Mouse (Mus musculus) midbrain, embryonic 14.5 days (tissue): ENCODE measurements at regions not wholly inside any gene's neighbourhood (a gene's known extent, or its start where the extent isn't known, plus 50 kb on each side); places are given as distances from the start of the nearest gene placed in this dataset.
"Not testable (repeated sequence)": the region's sequence is repeated elsewhere in the genome, so short reads cannot be mapped to it uniquely, and the experiment has no call there.

Source experiments
- ATAC-seq: fragments of 200-750 bp; cut with Nextera tagmentation; 2 replicates; pipeline ENCODE4 v1.8.0; 2017; ENCODE audit warnings: moderate number of reproducible peaks, moderate library complexity; ENCODE audit not compliant: low FRiP score, low TSS enrichment
- DNase-seq: peaks from one replicate; pipeline ENCODE4 v3.0.0-alpha.2; 2015
- H3K27ac ChIP-seq: fragments of 300-500 bp; sonication (generic); replicated peaks from 2 replicates; pipeline ENCODE4 v1.5.1; 2014; ENCODE audit warnings: mild to moderate bottlenecking, low read depth, low read length, moderate library complexity
- H3K27me3 ChIP-seq: fragments of 300-500 bp; sonication (generic); 2 replicates; pipeline ENCODE4 v1.6.1; 2014; ENCODE audit warnings: low read length, control low read depth, mixed read lengths; ENCODE audit not compliant: control insufficient read depth, insufficient read depth
- H3K36me3 ChIP-seq: fragments of 300-500 bp; sonication (generic); 2 replicates; pipeline ENCODE4 v1.6.1; 2014; ENCODE audit warnings: low read length, control low read depth; ENCODE audit not compliant: control insufficient read depth, insufficient read depth
- H3K4me1 ChIP-seq: fragments of 300-500 bp; sonication (generic); 2 replicates; pipeline ENCODE4 v1.6.1; 2014; ENCODE audit warnings: mild to moderate bottlenecking, antibody characterized with exemption, low read length, control low read depth; ENCODE audit not compliant: control insufficient read depth, insufficient read depth
- H3K4me2 ChIP-seq: fragments of 300-500 bp; sonication (generic); 2 replicates; pipeline ENCODE4 v1.6.1; 2014; ENCODE audit warnings: mild to moderate bottlenecking, low read length, moderate library complexity
- H3K4me3 ChIP-seq: fragments of 300-500 bp; sonication (generic); replicated peaks from 2 replicates; pipeline ENCODE4 v1.5.1; 2014; ENCODE audit warnings: low read depth, low read length
- H3K9ac ChIP-seq: fragments of 300-500 bp; sonication (generic); replicated peaks from 2 replicates; pipeline ENCODE4 v1.6.1; 2014; ENCODE audit warnings: mild to moderate bottlenecking, low read length, moderate library complexity
- H3K9me3 ChIP-seq: fragments of 300-500 bp; sonication (generic); 2 replicates; pipeline ENCODE4 v1.6.1; 2016; ENCODE audit warnings: low read length, control low read depth, mixed read lengths; ENCODE audit not compliant: control insufficient read depth
- WGBS: fragments of 180-500 bp; shearing (Covaris S2); extraction: QIAGEN DNeasy Blood & Tissue Kit; methylation state at CpG from one replicate; pipeline ENCODE4 v1.1.7; 2014; 5-methylcytosine and 5-hydroxymethylcytosine counted together

DNA sequence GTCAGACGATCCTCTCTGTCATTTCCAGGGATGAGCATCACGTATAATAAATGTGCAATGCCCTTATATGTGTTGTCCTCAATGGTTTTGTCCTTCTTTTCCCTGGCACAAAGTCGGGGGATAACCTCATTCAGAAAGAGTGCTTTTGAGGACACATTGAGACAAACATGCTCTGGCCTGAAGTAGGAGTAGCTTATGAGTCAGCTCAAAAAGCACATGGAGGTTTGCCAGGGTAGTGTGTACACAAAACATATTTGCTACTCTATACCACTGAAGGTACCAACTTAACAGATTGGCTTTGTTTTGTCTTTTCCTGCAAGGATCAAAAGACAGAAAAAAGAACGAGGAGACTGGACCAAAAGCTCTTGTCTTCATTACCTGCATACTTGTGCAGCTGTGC lies 682.1 kb upstream of the Grid2 start:
- no peak overlapping the region for H3K9ac ChIP-seq
- H3K4me1 ChIP-seq, result no peaks in the 10 kb centered on the region
- WGBS, result 86% methylated on average over 4 of the region's 4 CpGs
- H3K9me3 ChIP-seq, result no peaks in the 10 kb centered on the region
- no peak overlapping the region for H3K4me2 ChIP-seq
- no peak overlapping the region for H3K4me3 ChIP-seq
- H3K27me3 ChIP-seq, result no peaks in the 10 kb centered on the region
- no peaks in the 10 kb centered on the region for H3K36me3 ChIP-seq
- DNase-seq, result no peak
- no peak overlapping the region for H3K27ac ChIP-seq
- ATAC-seq, result no peak

DNA sequence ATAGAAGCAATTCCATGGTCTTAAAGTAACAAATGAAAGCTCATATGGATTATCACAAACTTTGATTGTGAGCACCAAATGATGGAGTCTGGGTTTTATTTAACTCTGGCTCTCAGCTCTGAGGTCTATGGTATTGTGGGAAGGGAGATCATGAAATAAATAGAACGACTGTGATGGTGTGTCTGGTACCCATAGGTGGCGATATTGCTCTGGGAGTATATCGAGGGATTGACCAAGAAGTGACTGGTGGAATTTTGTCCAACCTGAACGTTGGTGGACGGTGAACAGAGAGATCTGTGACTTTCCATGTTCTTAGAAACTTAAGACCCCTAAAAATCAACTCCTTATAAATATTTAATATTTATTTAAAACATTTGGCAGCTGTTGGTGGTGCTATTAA lies 679.5 kb upstream of the Grid2 start:
- Histone ChIP-seq H3K27ac (no peak overlapping the region), H3K4me1 (no peaks in the 10 kb centered on the region), H3K9ac (no peak overlapping the region), H3K27me3 (no peaks in the 10 kb centered on the region), H3K9me3 (no peaks in the 10 kb centered on the region), H3K4me3 (no peak overlapping the region), H3K36me3 (no peaks in the 10 kb centered on the region), H3K4me2 (no peak overlapping the region)
- 32% methylated on average over 5 of the region's 5 CpGs for WGBS
- peak; percentile 60 for DNase-seq
- ATAC-seq, result no peak; the same call in 1 of the 2 replicates

DNA sequence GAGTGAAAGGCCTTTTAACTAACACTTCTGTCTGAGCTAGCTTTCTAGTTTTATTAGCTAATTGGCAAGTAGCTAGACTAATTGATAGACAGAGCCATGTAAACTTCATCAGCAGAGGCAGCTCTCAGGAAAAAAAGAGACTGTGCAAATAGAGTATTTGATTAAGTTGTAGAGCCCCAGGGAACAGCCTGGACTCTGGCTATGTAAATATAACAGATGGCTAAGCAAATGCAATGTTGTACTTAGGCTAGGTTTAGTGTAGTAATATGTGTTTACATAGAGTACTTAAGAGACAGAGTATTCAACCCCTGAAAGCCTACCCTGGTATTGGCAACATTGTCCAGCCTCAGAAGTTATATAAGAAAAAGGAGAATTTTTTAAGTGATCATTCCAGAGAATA lies 635.1 kb upstream of the Grid2 start:
- Histone ChIP-seq H3K27me3 (no peaks in the 10 kb centered on the region), H3K36me3 (no peaks in the 10 kb centered on the region), H3K27ac (no peak overlapping the region), H3K4me3 (no peak overlapping the region), H3K4me2 (no peak overlapping the region), H3K9ac (no peak overlapping the region), H3K9me3 (no peaks in the 10 kb centered on the region), H3K4me1 (no peaks in the 10 kb centered on the region)
- DNase-seq, result peak; percentile 4
- no peak for ATAC-seq

DNA sequence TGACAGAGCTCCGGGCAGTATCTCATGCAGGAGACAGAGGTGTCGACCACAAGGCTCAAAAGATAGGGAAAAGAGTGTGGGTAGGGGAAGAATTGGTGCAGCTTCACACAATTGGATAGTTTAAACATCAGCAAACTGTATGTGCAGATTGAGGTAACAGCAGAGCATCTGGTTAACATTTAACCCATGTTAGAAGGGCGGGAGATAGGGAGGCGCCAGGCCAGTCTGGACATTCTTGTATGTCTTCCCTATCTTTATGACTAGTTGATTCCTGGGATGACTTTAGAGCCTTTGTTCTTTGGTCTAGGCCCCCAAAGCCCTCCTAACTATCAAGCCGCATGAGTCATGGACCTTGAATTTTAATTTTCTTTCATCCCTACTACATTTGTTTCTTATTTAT lies 587.6 kb upstream of the Grid2 start:
- not testable (repeated sequence) for H3K27me3 ChIP-seq, H3K9ac ChIP-seq, H3K27ac ChIP-seq, H3K4me1 ChIP-seq, H3K9me3 ChIP-seq, ATAC-seq, H3K36me3 ChIP-seq, H3K4me2 ChIP-seq, DNase-seq, H3K4me3 ChIP-seq
- 96% methylated on average over 5 of the region's 5 CpGs for WGBS

DNA sequence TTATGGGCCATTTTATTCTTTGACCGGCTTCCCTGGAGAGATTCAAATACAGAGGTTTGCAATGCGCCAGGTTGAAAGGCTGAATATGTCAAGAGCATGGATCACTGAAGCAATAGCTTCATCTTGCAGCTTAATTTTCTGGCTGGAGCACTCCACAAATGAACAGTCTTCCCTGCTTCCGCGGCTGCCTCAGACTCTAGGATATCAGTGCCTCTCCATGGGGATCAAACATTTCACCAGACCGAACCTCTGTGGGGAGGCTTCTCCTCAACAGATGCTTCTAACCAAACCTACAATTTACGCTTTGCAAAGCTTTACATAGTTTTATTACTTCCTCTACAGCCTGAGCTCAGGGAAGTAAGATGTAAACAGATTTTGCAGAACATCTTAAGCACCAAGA lies 537.3 kb upstream of the Grid2 start:
- H3K4me2 ChIP-seq, result no peak overlapping the region
- no peak; the same call in 1 of the 2 replicates for ATAC-seq
- H3K4me1 ChIP-seq, result no peaks in the 10 kb centered on the region
- peak; percentile 28 for DNase-seq
- no peak overlapping the region for H3K27ac ChIP-seq
- 48% methylated on average over 6 of the region's 6 CpGs for WGBS
- H3K9ac ChIP-seq, result no peak overlapping the region
- H3K27me3 ChIP-seq, result no peaks in the 10 kb centered on the region
- H3K9me3 ChIP-seq, result no peaks in the 10 kb centered on the region
- no peak overlapping the region for H3K4me3 ChIP-seq
- no peaks in the 10 kb centered on the region for H3K36me3 ChIP-seq

DNA sequence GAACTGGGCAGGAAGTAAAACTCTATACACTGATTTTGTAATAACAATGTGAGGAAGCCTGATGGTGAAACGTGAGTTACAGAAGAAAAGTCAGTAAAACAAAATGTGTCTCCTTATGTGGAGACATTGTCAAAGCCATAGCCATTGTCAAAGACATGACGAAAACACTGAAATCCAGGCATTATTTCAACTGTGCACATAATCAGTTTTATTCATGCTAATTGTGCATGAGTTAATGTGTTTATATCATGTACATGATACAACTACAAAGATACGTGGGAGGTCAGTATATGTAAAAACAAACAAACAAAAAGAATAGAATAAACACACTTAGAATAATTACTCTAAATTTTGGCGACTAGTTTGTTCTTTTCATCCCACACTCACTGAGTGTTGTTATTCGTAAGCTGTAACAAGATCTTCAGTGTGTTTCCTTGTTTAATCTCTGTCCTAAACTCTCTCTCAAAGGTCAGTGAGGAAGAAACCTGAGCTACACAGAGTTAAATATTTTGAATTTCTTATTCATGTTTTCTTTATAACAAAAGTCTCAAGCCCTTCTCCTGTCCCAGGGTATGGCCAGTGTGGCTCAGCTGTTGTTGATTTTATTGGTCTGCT lies 536.0 kb upstream of the Grid2 start:
- no peak overlapping the region for H3K4me3 ChIP-seq
- H3K27ac ChIP-seq, result no peak overlapping the region
- no peaks in the 10 kb centered on the region for H3K4me1 ChIP-seq
- no peaks in the 10 kb centered on the region for H3K36me3 ChIP-seq
- 87% methylated on average over 5 of the region's 5 CpGs for WGBS
- ATAC-seq (no peak), DNase-seq (no peak)
- H3K4me2 ChIP-seq, result no peak overlapping the region
- H3K27me3 ChIP-seq, result no peaks in the 10 kb centered on the region
- no peaks in the 10 kb centered on the region for H3K9me3 ChIP-seq
- H3K9ac ChIP-seq, result no peak overlapping the region
